Mouse (Mus musculus) kidney, adult 8-10 months (tissue): ENCODE measurements around the gene Sqor.

ENCODE experiments used
- DNase-seq, 2 experiments: peaks; one replicate each; pipeline ENCODE4 v3.0.0; 2022

Sqor gene

GRCm38 (mm10) chr2:122784701-122785100, 19.7 kb downstream of the Sqor start:
- DNase-seq: no peak

- no peak for DNase-seq
Measured at GRCm38 (mm10) chr2:122786167-122786566, 21.1 kb downstream of the Sqor start.

- peak; percentile 31 to 73 for DNase-seq
Measured at GRCm38 (mm10) chr2:122789311-122789710, 24.3 kb downstream of the Sqor start.

GRCm38 (mm10) chr2:122789730-122790129, 24.7 kb downstream of the Sqor start:
- DNase-seq: no peak

- DNase-seq: no peak
Measured at GRCm38 (mm10) chr2:122804392-122804791, 39.4 kb downstream of the Sqor start.

GRCm38 (mm10) chr2:122806040-122806439, 41.0 kb downstream of the Sqor start:
- DNase-seq: no peak

- peak in 1 of 2 experiments; percentile 15 for DNase-seq
Measured at GRCm38 (mm10) chr2:122809027-122809426, 44.0 kb downstream of the Sqor start.

- DNase-seq: no peak
Measured at GRCm38 (mm10) chr2:122816986-122817385, 51.9 kb downstream of the Sqor start.

- no peak for DNase-seq
Measured at GRCm38 (mm10) chr2:122821246-122821645, 56.2 kb downstream of the Sqor start.

- peak; percentile 5 to 58 for DNase-seq
Measured at GRCm38 (mm10) chr2:122825406-122826236, 60.6 kb downstream of the Sqor start.

- no peak for DNase-seq
Measured at GRCm38 (mm10) chr2:122826302-122826701, 61.3 kb downstream of the Sqor start.

- DNase-seq: no peak
Measured at GRCm38 (mm10) chr2:122854636-122855035, 89.6 kb downstream of the Sqor start.

GRCm38 (mm10) chr2:122855354-122855753, 90.3 kb downstream of the Sqor start:
- DNase-seq: no peak
